Mouse (Mus musculus): ENCODE measurements at regions not wholly inside any gene's neighbourhood (a gene's known extent, or its start where the extent isn't known, plus 50 kb on each side); places are given as distances from the start of the nearest gene placed in this dataset.

DNA sequence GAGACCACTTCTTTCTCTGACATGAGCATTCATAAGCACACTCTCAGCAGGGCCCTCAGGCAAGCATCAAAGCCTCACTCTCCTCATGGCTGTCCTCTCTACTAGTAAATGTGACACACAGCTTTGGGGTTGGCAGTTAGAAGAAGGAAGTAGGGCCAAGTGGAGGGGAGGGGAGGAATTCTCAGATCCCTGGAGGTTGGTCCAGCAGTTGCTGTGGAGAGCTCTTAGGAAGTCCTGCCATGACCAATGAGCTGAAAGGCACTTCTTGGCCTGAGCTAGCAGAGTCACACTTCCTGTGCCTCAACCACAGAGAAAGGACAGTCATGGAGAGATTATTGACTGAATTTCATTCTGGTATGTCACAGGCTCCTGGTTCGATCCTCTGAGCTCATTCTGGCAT is 398.8 kb downstream of the Tns1 start:
- DNase-seq: peak; percentile 13 to 34

DNA sequence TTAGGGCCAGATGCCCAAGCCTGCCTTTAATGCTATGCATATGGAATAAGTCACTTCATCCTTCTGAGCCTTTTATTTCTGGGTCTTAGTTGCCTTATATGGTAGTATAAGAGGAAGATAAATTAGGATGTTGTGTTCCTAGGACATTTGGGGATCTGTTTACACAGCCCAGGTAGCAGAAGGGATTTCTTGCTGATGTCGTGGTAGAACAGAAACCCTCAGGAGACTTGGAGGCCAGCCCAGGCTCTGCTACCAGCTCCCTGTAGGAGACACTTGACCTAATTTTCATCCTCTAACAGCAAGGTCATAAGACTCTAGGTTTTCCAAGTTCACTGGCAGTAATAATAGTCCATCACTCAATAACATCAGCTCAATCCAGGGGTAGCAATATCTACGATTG is 399.7 kb downstream of the Tns1 start:
- peak; percentile 77 to 81 for DNase-seq

DNA sequence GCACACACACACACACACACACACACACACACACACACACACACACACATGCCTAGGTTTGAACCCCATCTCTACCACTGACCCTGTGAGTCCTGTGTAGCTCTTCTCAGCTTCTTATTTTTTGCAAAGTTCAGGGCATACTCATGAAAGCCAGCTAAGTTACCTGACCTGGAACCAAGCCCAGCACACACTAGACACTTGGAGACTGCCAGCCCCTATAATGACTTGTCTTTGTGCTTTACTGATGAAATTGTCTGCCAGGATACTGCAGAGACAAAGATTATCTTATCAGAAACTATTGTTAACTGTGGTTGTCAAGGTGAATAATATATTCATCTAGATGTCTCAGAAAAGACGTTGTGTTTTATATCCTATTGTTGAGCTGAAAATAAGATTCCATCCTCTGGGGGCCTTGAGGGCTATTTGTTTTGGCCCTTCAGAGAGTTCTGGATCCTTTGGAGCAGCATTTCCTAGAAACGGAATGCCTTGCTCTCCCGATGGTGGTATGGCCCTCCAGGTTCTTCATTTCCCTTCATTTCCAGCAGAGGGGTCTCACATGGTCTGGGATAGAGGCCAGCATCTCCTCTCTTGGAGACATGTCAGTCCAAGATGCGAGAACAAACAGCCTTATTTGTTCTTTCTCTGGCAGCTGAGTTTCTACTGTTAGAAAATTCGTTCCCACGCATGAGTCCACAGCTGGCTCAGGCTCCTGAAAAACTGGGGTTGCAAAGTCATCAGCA is 402.6 kb downstream of the Tns1 start:
- DNase-seq: peak; percentile 26 to 31

DNA sequence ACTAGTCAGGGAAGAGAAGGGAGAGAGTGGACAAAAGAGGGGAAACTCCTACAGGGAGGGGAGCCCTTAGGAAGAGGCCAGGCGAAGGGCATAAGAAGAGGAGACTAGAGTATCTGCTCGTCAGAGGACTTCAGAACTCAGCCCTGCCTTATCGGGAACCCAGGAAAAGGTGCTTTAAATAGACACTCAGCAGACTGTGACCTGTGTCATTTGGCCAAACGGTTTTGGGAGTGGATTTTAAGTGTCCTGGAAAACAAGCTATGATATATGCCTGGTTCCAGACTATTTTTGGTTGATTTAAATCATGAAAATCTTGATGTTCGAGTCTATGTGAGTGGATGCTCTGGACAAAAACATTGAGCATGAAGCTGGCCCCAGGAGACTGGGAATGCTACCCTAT is 405.8 kb downstream of the Tns1 start:
- DNase-seq: no peak

DNA sequence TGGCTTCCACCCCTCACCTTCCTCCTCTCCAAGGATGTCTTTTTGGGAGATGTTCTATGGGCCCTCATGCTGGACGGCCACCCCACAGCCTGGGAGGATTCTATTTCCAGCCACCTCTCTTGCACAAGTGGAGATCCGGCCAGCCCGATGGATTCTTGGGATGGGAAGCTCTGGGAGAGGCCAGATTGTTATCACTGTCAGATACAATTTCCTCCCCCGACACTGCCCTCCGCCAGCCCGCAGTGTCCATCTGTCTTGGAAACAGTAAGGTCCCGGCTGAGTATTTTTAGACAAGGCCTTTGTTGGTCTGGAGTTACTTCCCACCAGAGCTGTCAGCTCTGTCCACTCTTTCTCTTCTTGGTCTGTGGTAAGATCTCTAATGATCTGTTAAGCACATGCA is 406.8 kb downstream of the Tns1 start:
- DNase-seq: peak; percentile 73 to 81

DNA sequence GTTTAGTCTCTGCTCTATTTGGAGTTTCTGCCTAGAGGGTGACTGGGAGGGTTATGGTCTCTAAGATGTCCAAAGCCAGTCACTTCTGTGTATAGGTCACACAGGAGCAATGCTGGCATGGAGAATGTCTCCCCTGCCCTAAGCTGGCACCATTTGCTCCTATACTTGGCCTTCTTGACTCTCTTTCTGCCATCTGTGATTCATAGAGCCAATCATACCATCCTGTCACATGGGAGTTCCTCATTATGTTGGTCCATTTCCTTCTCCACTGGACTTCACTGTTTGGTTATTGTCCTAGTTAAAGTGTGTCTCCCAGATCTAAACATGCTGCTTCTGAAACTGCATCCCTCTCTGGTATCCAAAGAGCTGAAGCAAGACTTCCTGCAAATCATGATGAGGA is 407.3 kb downstream of the Tns1 start:
- DNase-seq: peak in 1 of 2 experiments; percentile 32

DNA sequence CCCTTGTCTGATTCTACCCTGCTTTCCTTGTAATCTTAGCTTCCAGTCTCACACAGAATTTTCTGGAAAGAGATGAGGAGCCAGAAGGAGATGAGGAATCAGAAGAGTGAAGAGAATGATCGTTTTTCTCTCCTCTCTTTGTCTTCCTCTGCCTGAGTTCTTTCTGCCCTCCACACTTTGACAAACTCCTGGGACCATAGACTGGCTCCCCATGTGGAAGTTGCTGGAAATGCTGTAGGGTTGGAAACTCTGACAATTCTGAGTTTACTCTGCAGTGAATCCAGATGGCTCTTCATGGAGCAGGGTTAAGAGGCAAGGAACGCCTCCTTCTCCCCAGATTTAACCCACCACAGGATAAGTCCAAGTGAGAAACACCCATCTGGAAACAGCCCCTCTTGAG is 408.7 kb downstream of the Tns1 start:
- DNase-seq: no peak

DNA sequence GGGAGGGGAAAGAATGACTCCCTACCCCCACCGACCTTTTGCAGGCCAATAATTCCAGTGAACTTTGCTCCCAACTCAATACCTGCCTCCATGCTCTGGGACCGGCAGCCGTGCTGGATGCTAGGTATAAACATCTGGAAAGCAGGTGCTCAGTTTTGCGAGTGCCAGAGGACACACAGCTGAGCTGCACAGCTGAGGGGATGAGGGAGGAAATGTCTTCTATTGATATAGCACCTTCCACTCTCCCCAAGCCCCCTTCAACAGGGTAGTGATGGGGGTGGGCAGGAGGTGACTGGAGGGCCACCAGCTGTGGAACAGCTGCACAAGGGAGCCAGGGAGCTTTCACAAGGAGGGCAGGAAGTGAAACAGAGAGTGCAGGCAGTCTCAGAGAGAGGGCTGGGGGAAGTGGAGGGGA is 421.8 kb downstream of the Tns1 start:
- no peak for DNase-seq

DNA sequence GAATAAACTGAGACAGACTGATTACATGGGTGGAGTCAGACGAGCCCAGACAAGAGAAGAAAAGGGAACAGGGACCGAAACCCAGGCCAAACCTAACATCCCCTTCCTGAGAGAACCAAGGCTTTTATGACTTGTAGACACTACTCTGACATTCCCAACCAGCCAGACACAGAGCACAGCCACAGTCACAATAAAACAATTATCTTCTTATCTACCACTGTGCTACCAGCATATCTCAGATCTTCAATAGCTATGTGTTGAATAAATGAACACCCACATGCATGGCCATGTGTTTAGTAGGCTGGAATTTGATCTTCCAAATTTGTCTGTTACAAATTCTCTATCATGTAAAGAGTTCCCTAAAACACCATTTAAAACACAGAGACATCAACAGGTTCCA is 430.7 kb downstream of the Tns1 start:
- no peak for DNase-seq

DNA sequence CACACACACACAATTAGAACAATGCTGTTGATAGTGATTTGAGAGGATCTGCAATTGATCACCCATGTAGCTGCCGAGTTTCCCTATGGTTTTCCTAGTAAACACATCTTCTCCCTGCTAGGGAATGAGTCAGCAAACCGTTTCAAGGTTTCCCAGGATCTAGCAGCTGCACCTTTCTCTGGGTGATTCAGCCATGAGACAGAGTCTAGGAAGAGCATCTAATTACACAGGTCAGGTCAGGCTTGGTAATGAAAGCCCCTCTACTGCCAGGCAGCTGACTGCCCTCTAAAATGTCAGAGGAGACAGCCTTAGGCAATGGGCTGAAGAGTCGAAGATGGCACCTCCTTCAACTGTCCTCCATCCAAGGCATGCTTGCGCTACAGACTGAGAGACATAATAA is 438.5 kb downstream of the Tns1 start:
- DNase-seq: no peak

DNA sequence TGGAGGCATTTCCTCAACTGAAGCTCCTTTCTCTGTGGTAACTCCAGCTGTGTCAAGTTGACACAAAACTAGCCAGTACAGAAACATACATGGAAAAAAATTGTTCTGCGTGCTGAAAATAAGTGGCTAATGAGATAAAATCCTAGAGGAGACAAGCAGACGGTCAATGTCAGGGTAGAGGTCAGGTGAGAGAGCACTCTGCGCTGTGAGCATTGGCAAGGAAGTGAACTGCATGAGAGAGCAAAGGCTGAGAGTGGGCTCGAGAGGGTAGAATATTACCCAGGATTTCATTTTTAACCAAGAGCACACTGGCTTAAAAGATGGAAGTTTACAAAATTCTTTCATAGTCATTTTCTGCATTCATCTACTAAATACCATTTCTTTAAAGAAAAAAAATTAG is 439.2 kb downstream of the Tns1 start:
- DNase-seq: no peak

DNA sequence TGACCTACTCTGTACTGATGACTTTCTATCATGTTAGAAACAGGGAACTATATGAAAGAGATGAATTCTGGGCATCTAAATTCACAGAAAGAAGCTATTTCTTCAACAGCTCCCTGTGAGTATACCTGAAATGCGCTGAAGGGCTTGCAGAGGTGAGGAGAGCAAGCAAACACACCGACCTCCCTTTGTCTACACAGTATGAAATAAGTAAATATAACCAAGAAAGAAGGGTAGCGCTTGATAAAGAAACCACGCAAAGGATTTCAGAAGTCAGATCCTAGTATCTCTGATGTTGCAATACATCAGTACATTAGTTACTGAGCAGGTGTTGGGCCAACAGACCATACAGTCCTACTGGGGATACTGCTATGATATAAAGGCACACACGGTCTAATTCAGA is 440.1 kb downstream of the Tns1 start:
- no peak for DNase-seq

DNA sequence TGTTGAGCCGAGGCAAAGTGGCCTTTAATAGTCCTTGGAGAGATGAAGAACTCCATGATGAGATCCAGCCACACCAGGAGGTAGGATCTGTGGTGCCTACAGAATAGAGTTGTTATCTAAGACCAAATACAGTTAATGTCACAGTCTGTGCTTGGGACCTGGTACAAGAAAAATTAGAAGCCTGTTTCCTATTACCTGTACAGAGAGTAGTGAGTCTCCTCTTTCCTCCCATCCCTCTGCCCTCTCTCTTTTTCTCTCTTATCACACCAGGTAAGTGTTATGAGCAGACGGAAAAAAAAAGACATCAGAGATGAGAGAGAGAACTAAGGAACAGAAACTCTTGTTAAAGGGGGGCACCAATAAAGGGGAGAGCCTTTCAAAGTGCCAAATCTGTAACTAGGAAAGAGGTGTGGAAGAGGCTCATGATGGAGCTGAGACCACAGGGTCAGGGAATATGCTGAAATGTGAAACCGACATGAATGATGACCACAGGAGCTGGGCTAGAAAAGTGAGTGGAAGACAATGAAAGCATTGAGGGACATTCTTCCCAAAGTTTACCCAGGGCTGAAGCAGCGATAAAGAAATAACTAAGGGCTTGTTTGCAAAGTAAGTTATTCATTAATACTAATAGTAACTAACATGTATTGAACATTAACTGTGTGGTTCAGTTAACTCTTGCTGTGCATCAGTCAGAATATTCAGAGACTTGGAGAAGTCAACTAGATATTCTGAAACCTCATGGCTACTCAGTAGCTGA is 440.9 kb downstream of the Tns1 start:
- no peak for DNase-seq

DNA sequence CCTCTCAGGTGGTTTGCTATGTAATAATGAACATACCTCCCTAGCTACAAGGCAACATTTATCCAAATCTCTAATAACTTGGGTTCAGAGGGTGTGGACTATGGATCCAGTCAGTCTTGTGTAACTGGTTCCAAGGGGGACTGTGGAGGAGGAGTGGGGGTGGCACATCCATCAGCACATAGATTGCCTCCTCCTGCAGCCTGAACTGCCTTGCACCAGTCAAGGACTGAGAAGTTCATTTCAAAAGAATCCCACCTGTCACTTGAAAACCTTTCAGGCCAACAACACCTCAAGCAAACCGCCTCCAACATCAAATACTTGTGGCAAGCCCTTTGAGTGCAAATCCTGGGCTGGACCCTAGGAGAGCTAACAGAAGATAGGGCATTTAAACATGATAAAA is 442.6 kb downstream of the Tns1 start:
- no peak for DNase-seq

DNA sequence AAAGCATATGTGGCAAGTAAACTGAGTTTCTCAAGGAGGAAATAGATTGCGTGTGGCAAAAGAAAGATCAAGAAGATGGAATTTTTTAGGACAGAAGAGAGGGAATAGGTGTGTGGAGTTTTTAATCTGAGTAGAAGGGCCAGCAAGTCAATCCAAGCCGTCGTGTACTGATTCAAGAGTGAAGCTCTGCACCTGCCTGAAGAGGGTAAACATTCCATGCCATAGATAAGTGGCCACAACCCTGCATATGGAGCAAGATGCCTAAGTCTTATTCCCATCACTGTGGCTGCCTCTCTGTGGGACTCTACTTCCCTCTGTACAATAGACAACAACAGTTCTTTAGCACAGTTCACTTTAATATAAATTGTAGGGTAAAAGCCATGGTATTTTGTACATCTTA is 443.4 kb downstream of the Tns1 start:
- DNase-seq: no peak

DNA sequence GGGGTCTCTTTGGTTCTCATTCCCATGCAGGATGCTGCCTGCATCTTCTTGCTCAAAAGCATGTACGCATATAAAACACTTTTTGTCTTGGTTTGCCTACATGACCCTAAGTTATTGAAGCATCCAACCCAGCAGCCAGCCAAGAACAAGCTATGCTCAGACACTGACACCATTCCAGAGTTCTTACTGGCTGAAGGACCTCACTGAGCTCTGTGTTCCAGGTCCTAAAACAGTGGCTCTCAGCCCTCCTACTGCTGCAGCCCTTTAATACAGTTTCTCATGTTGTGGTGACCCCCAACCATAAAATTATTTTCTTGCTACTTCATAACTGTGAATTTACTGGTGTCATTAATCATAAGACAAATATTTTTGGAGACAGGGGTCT is 450.4 kb downstream of the Tns1 start:
- no peak for DNase-seq

DNA sequence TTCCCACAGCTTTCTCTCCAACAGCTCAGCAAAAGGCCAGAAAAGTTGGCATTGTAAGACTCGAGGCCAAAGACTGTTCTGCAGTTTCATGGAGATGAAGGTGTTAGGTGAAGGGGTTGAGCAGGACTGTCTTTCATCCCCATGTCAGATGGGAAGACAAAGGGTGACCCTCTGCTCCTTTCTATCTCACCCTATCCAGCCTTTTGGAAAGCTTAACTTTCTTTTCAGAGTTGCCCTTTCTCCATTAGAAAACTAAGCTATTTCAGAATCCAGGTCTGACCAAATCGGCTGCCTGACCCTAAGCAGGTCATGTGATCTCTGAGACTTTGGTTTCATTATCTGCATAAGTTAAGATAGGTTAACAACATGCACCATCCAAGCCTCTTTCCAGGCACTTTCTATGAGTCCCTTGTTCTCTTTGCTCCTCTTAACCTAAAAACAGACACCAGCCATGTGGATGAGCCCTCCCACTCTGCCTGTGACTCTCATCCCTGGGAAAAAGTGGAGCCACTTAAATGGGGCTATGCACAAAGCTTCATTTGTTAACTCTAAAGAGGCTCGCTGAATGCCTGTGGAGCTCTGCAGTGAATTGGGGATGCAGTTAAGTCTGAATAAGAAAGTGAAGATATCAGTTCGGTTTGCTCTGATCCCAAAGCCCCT is 450.9 kb downstream of the Tns1 start:
- DNase-seq: no peak

DNA sequence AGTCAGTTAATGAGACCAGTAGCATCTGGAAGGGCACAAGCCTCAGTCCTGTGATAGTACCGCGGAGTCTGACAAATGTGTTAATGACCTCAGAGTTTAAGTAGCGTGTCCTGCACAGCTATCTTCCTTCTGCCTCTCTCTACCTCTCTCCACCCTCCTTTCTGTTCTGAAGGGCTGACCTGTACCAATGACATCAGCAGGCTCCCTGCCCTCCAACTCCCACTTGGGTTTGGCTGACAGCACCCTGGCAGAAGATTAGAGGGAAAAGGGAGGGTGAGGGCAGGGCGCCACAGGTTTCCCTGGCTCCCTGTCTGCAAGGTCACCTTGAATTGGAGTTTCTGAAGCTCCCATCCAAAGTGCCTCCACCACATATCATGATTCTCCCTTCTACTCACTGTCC is 452.0 kb downstream of the Tns1 start:
- DNase-seq: peak; percentile 9 to 11

DNA sequence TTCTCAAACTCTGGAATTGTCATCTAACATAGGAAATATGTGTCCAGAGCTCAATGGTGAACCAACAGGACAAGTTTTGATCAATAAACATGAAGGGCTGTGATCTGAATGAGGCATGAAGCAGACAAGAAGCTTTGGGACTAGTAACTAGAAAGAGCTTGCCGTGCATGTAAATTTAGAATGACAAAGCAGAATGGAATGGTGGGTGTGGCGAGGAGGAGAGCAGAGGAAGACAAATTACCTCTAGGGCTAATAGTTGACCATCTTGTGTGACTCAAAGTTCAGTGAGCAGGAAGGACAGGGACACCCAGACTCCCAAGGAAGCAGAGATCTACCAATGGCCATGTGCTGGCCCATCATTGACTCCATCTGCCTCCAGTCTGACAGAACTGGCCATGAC is 455.6 kb downstream of the Tns1 start:
- DNase-seq: no peak

DNA sequence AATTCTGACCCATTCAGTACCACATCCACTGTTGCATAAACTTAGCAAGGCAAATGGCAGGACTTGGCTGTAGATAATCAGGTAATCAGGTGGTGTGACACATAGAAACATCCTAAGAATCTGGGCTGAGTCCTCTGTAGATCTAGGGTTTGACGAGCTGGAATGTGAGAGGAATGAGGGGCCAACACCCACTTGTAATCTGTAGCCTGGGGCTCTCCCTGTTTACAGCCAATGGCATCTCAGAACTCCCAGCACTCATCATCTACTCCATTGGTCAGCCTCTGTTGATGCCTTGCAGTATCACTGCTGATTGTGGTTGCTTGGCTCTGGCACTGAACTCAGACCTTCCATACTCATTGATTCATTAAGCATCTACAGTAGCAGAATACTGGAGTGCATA is 460.7 kb downstream of the Tns1 start:
- DNase-seq: no peak

DNA sequence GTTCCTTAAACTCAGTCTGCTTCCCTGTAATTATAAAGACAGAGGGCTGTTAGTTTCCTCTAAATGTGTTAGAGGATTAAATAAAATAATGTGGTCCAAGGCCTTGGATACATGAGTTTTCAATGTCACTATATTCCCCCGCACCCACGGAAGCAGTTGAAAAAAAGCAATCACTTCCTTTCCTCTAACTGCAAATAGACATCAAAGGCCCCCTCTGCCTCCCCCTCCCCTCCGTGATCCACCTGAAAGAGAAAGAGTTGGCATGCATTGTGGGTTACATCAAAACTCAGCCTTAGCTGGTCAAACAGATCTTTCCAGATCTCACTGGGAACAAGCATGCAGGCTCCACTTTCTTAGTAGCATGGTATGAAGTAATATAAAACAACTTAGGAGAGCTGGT is 479.2 kb downstream of the Tns1 start:
- DNase-seq: no peak

DNA sequence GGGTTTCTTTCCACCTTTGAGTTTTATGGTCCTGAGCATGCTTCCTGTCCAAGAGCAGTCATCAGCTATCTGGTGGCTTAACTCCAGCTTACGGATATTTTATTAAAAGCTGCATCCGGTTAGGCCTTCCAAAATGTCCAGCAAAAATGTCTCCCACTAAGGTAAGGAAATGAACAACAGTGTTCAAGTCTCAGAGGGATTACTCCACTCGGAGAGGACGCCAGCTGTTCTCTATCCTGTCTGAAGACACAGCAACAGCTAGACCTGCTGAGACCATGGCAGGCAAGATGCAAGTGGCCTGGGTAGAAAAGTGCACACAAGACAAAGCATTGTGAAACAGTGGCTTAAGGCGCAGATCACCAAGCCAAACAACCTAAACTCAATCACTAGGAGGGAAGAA is 479.9 kb downstream of the Tns1 start:
- no peak for DNase-seq

DNA sequence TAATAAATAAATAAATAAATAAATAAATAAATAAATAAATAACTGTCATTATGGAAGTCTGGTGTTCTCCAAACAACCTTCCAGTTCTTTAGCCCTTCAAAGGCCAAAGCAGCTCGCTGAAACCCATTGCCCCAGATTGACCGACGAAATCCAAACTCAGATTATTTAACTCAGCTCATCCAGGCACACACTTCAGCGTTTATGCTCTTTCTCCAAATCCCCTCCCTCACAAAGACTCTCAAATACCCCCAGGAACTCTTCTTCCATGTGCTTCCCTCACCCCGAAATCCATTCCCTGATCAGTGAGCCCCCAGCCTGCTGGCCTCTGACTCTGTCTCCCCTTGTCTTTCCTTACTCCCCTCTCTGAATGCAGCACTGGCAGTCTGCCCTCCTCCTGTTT is 480.8 kb downstream of the Tns1 start:
- peak; percentile 16 to 28 for DNase-seq

DNA sequence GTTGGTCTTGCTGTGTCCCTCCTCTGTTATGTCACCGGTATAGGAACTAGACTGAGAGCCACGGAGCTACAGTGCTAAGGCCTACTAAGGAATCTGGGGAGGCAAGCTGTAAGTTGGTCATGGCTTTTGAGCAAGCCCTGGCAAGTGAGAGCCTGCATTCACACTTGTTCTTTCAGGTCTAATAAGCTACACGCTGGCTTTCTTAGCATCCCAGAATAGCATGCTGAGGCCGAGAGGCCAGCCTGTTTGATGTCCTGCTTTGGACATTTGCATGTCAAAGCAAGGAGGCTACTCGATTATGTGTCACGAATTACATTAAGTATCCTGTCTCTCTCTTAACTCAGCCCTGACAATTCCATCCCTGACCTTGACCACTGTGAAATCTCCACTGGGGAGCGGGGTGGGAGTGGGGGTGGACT is 481.5 kb downstream of the Tns1 start:
- no peak for DNase-seq

Data from cerebellum, postnatal 10 days (tissue).